Mouse (Mus musculus): ENCODE measurements around the gene Arhgap29. TPM values are rescaled to one million over a fixed set of nuclear protein-coding genes. Genes with fewer than 3 reads are reported as not detected.

The Arhgap29 gene
- polyA plus RNA-seq, 1 experiment from 2014 or later = 68.4 TPM

- no peak overlapping the region for H3K9ac ChIP-seq (ENCODE audit: low read length)
- no peak overlapping the region for H3K4me3 ChIP-seq (ENCODE audit: control insufficient read depth in 1 of 2, insufficient read depth in 1 of 2, low read depth in 1 of 2, low read length in 2 of 2)
- H3K9me3 ChIP-seq (ENCODE audit: control insufficient read depth, low read length) = no peaks in the 10 kb centered on the region
- H3K4me2 ChIP-seq (ENCODE audit: low read length) = no peak overlapping the region
- no peaks in the 10 kb centered on the region for H3K36me3 ChIP-seq (ENCODE audit: control insufficient read depth, insufficient read depth, low read length)
- 78% methylated on average over 3 of the region's 3 CpGs for WGBS
- H3K27ac ChIP-seq (replicated peaks in 1 of 2; ENCODE audit: control insufficient read depth in 1 of 2, insufficient read depth in 1 of 2, low read depth in 2 of 2, low read length in 2 of 2) = no peak overlapping the region
- H3K27me3 ChIP-seq (ENCODE audit: control insufficient read depth, insufficient read depth, low read length) = no peaks in the 10 kb centered on the region
- 0 out of 4 replicates have a peak, but pooled peaks cover 0 to 5% of the 10 kb centered on the region in 2 experiments for H3K4me1 ChIP-seq (ENCODE audit: control insufficient read depth in 2 of 2, insufficient read depth in 2 of 2, low read length in 2 of 2)
- ATAC-seq (ENCODE audit: insufficient number of reproducible peaks, insufficient read depth, low FRiP score, low read depth) = no peak
Measured at GRCm38 (mm10) chr3:121927601-121928000, 24.7 kb upstream of the Arhgap29 start.

- H3K4me2 ChIP-seq (ENCODE audit: low read length) = no peak overlapping the region
- H3K4me1 ChIP-seq (ENCODE audit: control insufficient read depth in 2 of 2, insufficient read depth in 2 of 2, low read length in 2 of 2) = no peaks in the 10 kb centered on the region
- 77% methylated on average over 4 of the region's 4 CpGs for WGBS
- H3K36me3 ChIP-seq (ENCODE audit: control insufficient read depth, insufficient read depth, low read length) = no peaks in the 10 kb centered on the region
- ATAC-seq (ENCODE audit: insufficient number of reproducible peaks, insufficient read depth, low FRiP score, low read depth) = no peak
- H3K9ac ChIP-seq (ENCODE audit: low read length) = no peak overlapping the region
- H3K9me3 ChIP-seq (ENCODE audit: control insufficient read depth, low read length) = no peaks in the 10 kb centered on the region
- no peak overlapping the region for H3K4me3 ChIP-seq (ENCODE audit: control insufficient read depth in 1 of 2, insufficient read depth in 1 of 2, low read depth in 1 of 2, low read length in 2 of 2)
- no peaks in the 10 kb centered on the region for H3K27me3 ChIP-seq (ENCODE audit: control insufficient read depth, insufficient read depth, low read length)
- H3K27ac ChIP-seq (replicated peaks in 1 of 2; ENCODE audit: control insufficient read depth in 1 of 2, insufficient read depth in 1 of 2, low read depth in 2 of 2, low read length in 2 of 2) = no peak overlapping the region
Measured at GRCm38 (mm10) chr3:121932815-121933214, 19.5 kb upstream of the Arhgap29 start.

- 77% methylated on average over 2 of the region's 2 CpGs for WGBS
- no peak for ATAC-seq (ENCODE audit: insufficient number of reproducible peaks, insufficient read depth, low FRiP score, low read depth)
Measured at GRCm38 (mm10) chr3:121936241-121936640, 16.1 kb upstream of the Arhgap29 start.

GRCm38 (mm10) chr3:121937036-121937435, 15.3 kb upstream of the Arhgap29 start:
- Histone ChIP-seq H3K9me3 (ENCODE audit: control insufficient read depth, low read length) (no peaks in the 10 kb centered on the region), H3K9ac (ENCODE audit: low read length) (no peak overlapping the region), H3K27me3 (ENCODE audit: control insufficient read depth, insufficient read depth, low read length) (no peaks in the 10 kb centered on the region), H3K27ac (replicated peaks in 1 of 2; ENCODE audit: control insufficient read depth in 1 of 2, insufficient read depth in 1 of 2, low read depth in 2 of 2, low read length in 2 of 2) (no peak overlapping the region), H3K4me1 (ENCODE audit: control insufficient read depth in 2 of 2, insufficient read depth in 2 of 2, low read length in 2 of 2) (peaks cover 8 to 17% of the 10 kb centered on the region in 2 experiments; a peak in 3 of 4 replicates), H3K4me3 (ENCODE audit: control insufficient read depth in 1 of 2, insufficient read depth in 1 of 2, low read depth in 1 of 2, low read length in 2 of 2) (no peak overlapping the region), H3K36me3 (ENCODE audit: control insufficient read depth, insufficient read depth, low read length) (no peaks in the 10 kb centered on the region), H3K4me2 (ENCODE audit: low read length) (no peak overlapping the region)
- WGBS = 91% methylated on average over 6 of the region's 6 CpGs
- no peak for ATAC-seq (ENCODE audit: insufficient number of reproducible peaks, insufficient read depth, low FRiP score, low read depth)

More at GRCm38 (mm10) chr3:121936241-121936640, 16.1 kb upstream of the Arhgap29 start:
- Histone ChIP-seq H3K4me3 (ENCODE audit: control insufficient read depth in 1 of 2, insufficient read depth in 1 of 2, low read depth in 1 of 2, low read length in 2 of 2) (no peak overlapping the region), H3K36me3 (ENCODE audit: control insufficient read depth, insufficient read depth, low read length) (no peaks in the 10 kb centered on the region), H3K4me2 (ENCODE audit: low read length) (no peak overlapping the region), H3K4me1 (ENCODE audit: control insufficient read depth in 2 of 2, insufficient read depth in 2 of 2, low read length in 2 of 2) (peaks cover 5 to 15% of the 10 kb centered on the region in 2 experiments; a peak in 3 of 4 replicates), H3K9ac (ENCODE audit: low read length) (no peak overlapping the region), H3K27me3 (ENCODE audit: control insufficient read depth, insufficient read depth, low read length) (no peaks in the 10 kb centered on the region), H3K9me3 (ENCODE audit: control insufficient read depth, low read length) (no peaks in the 10 kb centered on the region), H3K27ac (replicated peaks in 1 of 2; ENCODE audit: control insufficient read depth in 1 of 2, insufficient read depth in 1 of 2, low read depth in 2 of 2, low read length in 2 of 2) (no peak overlapping the region)

GRCm38 (mm10) chr3:121939658-121940057, 12.7 kb upstream of the Arhgap29 start:
- no peak overlapping the region for H3K4me3 ChIP-seq (ENCODE audit: control insufficient read depth in 1 of 2, insufficient read depth in 1 of 2, low read depth in 1 of 2, low read length in 2 of 2)
- H3K9me3 ChIP-seq (ENCODE audit: control insufficient read depth, low read length) = no peaks in the 10 kb centered on the region
- no peak overlapping the region for H3K9ac ChIP-seq (ENCODE audit: low read length)
- H3K4me1 ChIP-seq (ENCODE audit: control insufficient read depth in 2 of 2, insufficient read depth in 2 of 2, low read length in 2 of 2) = peaks cover 8 to 17% of the 10 kb centered on the region in 2 experiments; a peak in 3 of 4 replicates
- H3K27me3 ChIP-seq (ENCODE audit: control insufficient read depth, insufficient read depth, low read length) = no peaks in the 10 kb centered on the region
- no peak overlapping the region for H3K4me2 ChIP-seq (ENCODE audit: low read length)
- no peak overlapping the region for H3K27ac ChIP-seq (replicated peaks in 1 of 2; ENCODE audit: control insufficient read depth in 1 of 2, insufficient read depth in 1 of 2, low read depth in 2 of 2, low read length in 2 of 2)
- ATAC-seq (ENCODE audit: insufficient number of reproducible peaks, insufficient read depth, low FRiP score, low read depth) = no peak
- WGBS = 65% methylated on average over 1 of the region's 1 CpGs
- H3K36me3 ChIP-seq (ENCODE audit: control insufficient read depth, insufficient read depth, low read length) = no peaks in the 10 kb centered on the region

GRCm38 (mm10) chr3:121940094-121940889, 12.0 kb upstream of the Arhgap29 start:
- Histone ChIP-seq H3K9ac (ENCODE audit: low read length) (no peak overlapping the region), H3K4me1 (ENCODE audit: control insufficient read depth in 2 of 2, insufficient read depth in 2 of 2, low read length in 2 of 2) (peaks cover 8 to 17% of the 10 kb centered on the region in 2 experiments; a peak in 3 of 4 replicates), H3K27ac (replicated peaks in 1 of 2; ENCODE audit: control insufficient read depth in 1 of 2, insufficient read depth in 1 of 2, low read depth in 2 of 2, low read length in 2 of 2) (peak overlapping the region in 1 of 2 experiments; percentile 28; a peak in 1 of 4 replicates), H3K4me2 (ENCODE audit: low read length) (no peak overlapping the region), H3K4me3 (ENCODE audit: control insufficient read depth in 1 of 2, insufficient read depth in 1 of 2, low read depth in 1 of 2, low read length in 2 of 2) (no peak overlapping the region), H3K27me3 (ENCODE audit: control insufficient read depth, insufficient read depth, low read length) (no peaks in the 10 kb centered on the region), H3K36me3 (ENCODE audit: control insufficient read depth, insufficient read depth, low read length) (no peaks in the 10 kb centered on the region), H3K9me3 (ENCODE audit: control insufficient read depth, low read length) (no peaks in the 10 kb centered on the region)
- ATAC-seq (ENCODE audit: insufficient number of reproducible peaks, insufficient read depth, low FRiP score, low read depth) = no peak
- 50% methylated on average over 8 of the region's 8 CpGs for WGBS

GRCm38 (mm10) chr3:121941204-121941745, 11.1 kb upstream of the Arhgap29 start:
- Histone ChIP-seq H3K27ac (replicated peaks in 1 of 2; ENCODE audit: control insufficient read depth in 1 of 2, insufficient read depth in 1 of 2, low read depth in 2 of 2, low read length in 2 of 2) (peak overlapping the region in 1 of 2 experiments; percentile 28; a peak in 1 of 4 replicates), H3K9me3 (ENCODE audit: control insufficient read depth, low read length) (no peaks in the 10 kb centered on the region), H3K27me3 (ENCODE audit: control insufficient read depth, insufficient read depth, low read length) (no peaks in the 10 kb centered on the region), H3K4me3 (ENCODE audit: control insufficient read depth in 1 of 2, insufficient read depth in 1 of 2, low read depth in 1 of 2, low read length in 2 of 2) (no peak overlapping the region), H3K4me2 (ENCODE audit: low read length) (no peak overlapping the region), H3K4me1 (ENCODE audit: control insufficient read depth in 2 of 2, insufficient read depth in 2 of 2, low read length in 2 of 2) (peaks cover 8 to 17% of the 10 kb centered on the region in 2 experiments; a peak in 3 of 4 replicates), H3K36me3 (ENCODE audit: control insufficient read depth, insufficient read depth, low read length) (no peaks in the 10 kb centered on the region), H3K9ac (ENCODE audit: low read length) (no peak overlapping the region)
- 73% methylated on average over 11 of the region's 11 CpGs for WGBS
- no peak for ATAC-seq (ENCODE audit: insufficient number of reproducible peaks, insufficient read depth, low FRiP score, low read depth)

Measured in heart, embryonic 14.5 days (tissue).